Mouse (Mus musculus): ENCODE measurements around the gene Zfp950. TPM values are rescaled to one million over a fixed set of nuclear protein-coding genes. Genes with fewer than 3 reads are reported as not detected.

Gene Zfp950
- polyA plus RNA-seq, 1 experiment: 18.5 TPM

GRCm38 (mm10) chr19:61090541-61090940 lies 50.1 kb downstream of the Zfp950 start:
- Histone ChIP-seq H3K4me3 (ENCODE audit: low read depth, low read length) (no peak overlapping the region), H3K4me1 (ENCODE audit: control insufficient read depth, insufficient read depth, low read length) (no peaks in the 10 kb centered on the region), H3K9me3 (replicated peaks; ENCODE audit: control insufficient read depth, insufficient read depth, low read length, poor library complexity, severe bottlenecking) (no peaks in the 10 kb centered on the region), H3K9ac (ENCODE audit: low read depth, poor library complexity, severe bottlenecking) (no peak overlapping the region), H3K27ac (ENCODE audit: insufficient read depth, low read length) (no peak overlapping the region), H3K27me3 (ENCODE audit: control insufficient read depth, insufficient read depth, low read length, poor library complexity, severe bottlenecking) (no peaks in the 10 kb centered on the region), H3K36me3 (ENCODE audit: control insufficient read depth, insufficient read depth, low read length, poor library complexity, severe bottlenecking) (no peaks in the 10 kb centered on the region)
- no peak for TF ChIP-seq EP300 (IDR thresholded peaks at IDR 0.05; ENCODE audit: insufficient read depth, low read depth, low read length)
- no peak for TF ChIP-seq CTCF (IDR thresholded peaks at IDR 0.05; ENCODE audit: low read depth, low read length)
- no peak for TF ChIP-seq POLR2A (IDR thresholded peaks at IDR 0.05; ENCODE audit: insufficient read depth, low read length)

GRCm38 (mm10) chr19:61089001-61089400 lies 51.6 kb downstream of the Zfp950 start:
- Histone ChIP-seq H3K27ac (ENCODE audit: insufficient read depth, low read length) (no peak overlapping the region), H3K4me3 (ENCODE audit: low read depth, low read length) (no peak overlapping the region), H3K9ac (ENCODE audit: low read depth, poor library complexity, severe bottlenecking) (no peak overlapping the region), H3K36me3 (ENCODE audit: control insufficient read depth, insufficient read depth, low read length, poor library complexity, severe bottlenecking) (no peaks in the 10 kb centered on the region), H3K27me3 (ENCODE audit: control insufficient read depth, insufficient read depth, low read length, poor library complexity, severe bottlenecking) (no peaks in the 10 kb centered on the region), H3K4me1 (ENCODE audit: control insufficient read depth, insufficient read depth, low read length) (no peaks in the 10 kb centered on the region), H3K9me3 (replicated peaks; ENCODE audit: control insufficient read depth, insufficient read depth, low read length, poor library complexity, severe bottlenecking) (no peaks in the 10 kb centered on the region)
- TF ChIP-seq CTCF (IDR thresholded peaks at IDR 0.05; ENCODE audit: low read depth, low read length): no peak
- TF ChIP-seq EP300 (IDR thresholded peaks at IDR 0.05; ENCODE audit: insufficient read depth, low read depth, low read length): no peak
- TF ChIP-seq POLR2A (IDR thresholded peaks at IDR 0.05; ENCODE audit: insufficient read depth, low read length): no peak

DNA sequence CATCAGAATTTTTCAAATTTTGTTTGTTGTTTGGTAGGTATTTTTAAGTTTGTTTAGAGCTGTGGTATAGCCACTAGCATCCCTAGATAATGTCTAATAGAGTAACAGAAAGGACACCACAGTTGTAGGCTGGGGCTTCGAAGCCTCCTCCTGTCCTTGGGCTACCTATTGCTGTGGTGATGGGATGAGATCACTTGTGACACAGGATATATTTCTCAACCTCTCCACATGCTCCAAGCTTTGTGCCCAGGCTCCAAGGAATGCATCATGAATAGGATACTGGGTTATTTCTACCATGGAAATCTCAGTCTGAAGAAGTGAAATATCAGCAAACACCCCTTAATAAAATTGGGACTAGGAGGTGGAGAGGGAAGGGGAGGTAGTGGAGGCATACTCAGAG lies 52.9 kb downstream of the Zfp950 start:
- H3K27ac ChIP-seq (ENCODE audit: insufficient read depth, low read length): no peak overlapping the region
- H3K4me3 ChIP-seq (ENCODE audit: low read depth, low read length): no peak overlapping the region
- no peaks in the 10 kb centered on the region for H3K9me3 ChIP-seq (replicated peaks; ENCODE audit: control insufficient read depth, insufficient read depth, low read length, poor library complexity, severe bottlenecking)
- no peak overlapping the region for H3K9ac ChIP-seq (ENCODE audit: low read depth, poor library complexity, severe bottlenecking)
- H3K27me3 ChIP-seq (ENCODE audit: control insufficient read depth, insufficient read depth, low read length, poor library complexity, severe bottlenecking): no peaks in the 10 kb centered on the region
- H3K4me1 ChIP-seq (ENCODE audit: control insufficient read depth, insufficient read depth, low read length): no peaks in the 10 kb centered on the region
- TF ChIP-seq CTCF (IDR thresholded peaks at IDR 0.05; ENCODE audit: low read depth, low read length) (no peak), POLR2A (IDR thresholded peaks at IDR 0.05; ENCODE audit: insufficient read depth, low read length) (no peak), EP300 (IDR thresholded peaks at IDR 0.05; ENCODE audit: insufficient read depth, low read depth, low read length) (no peak)
- no peaks in the 10 kb centered on the region for H3K36me3 ChIP-seq (ENCODE audit: control insufficient read depth, insufficient read depth, low read length, poor library complexity, severe bottlenecking)

GRCm38 (mm10) chr19:61085217-61085616 lies 55.4 kb downstream of the Zfp950 start:
- H3K4me1 ChIP-seq (ENCODE audit: control insufficient read depth, insufficient read depth, low read length): no peaks in the 10 kb centered on the region
- H3K27me3 ChIP-seq (ENCODE audit: control insufficient read depth, insufficient read depth, low read length, poor library complexity, severe bottlenecking): no peaks in the 10 kb centered on the region
- no peaks in the 10 kb centered on the region for H3K36me3 ChIP-seq (ENCODE audit: control insufficient read depth, insufficient read depth, low read length, poor library complexity, severe bottlenecking)
- H3K9me3 ChIP-seq (replicated peaks; ENCODE audit: control insufficient read depth, insufficient read depth, low read length, poor library complexity, severe bottlenecking): no peaks in the 10 kb centered on the region
- no peak overlapping the region for H3K9ac ChIP-seq (ENCODE audit: low read depth, poor library complexity, severe bottlenecking)
- no peak overlapping the region for H3K4me3 ChIP-seq (ENCODE audit: low read depth, low read length)
- TF ChIP-seq CTCF (IDR thresholded peaks at IDR 0.05; ENCODE audit: low read depth, low read length) (no peak), POLR2A (IDR thresholded peaks at IDR 0.05; ENCODE audit: insufficient read depth, low read length) (no peak), EP300 (IDR thresholded peaks at IDR 0.05; ENCODE audit: insufficient read depth, low read depth, low read length) (no peak)
- no peak overlapping the region for H3K27ac ChIP-seq (ENCODE audit: insufficient read depth, low read length)

GRCm38 (mm10) chr19:61084149-61084940 lies 56.3 kb downstream of the Zfp950 start:
- Histone ChIP-seq H3K9ac (ENCODE audit: low read depth, poor library complexity, severe bottlenecking) (no peak overlapping the region), H3K4me1 (ENCODE audit: control insufficient read depth, insufficient read depth, low read length) (no peaks in the 10 kb centered on the region), H3K27ac (ENCODE audit: insufficient read depth, low read length) (no peak overlapping the region), H3K36me3 (ENCODE audit: control insufficient read depth, insufficient read depth, low read length, poor library complexity, severe bottlenecking) (no peaks in the 10 kb centered on the region), H3K27me3 (ENCODE audit: control insufficient read depth, insufficient read depth, low read length, poor library complexity, severe bottlenecking) (no peaks in the 10 kb centered on the region), H3K4me3 (ENCODE audit: low read depth, low read length) (no peak overlapping the region), H3K9me3 (replicated peaks; ENCODE audit: control insufficient read depth, insufficient read depth, low read length, poor library complexity, severe bottlenecking) (no peaks in the 10 kb centered on the region)
- TF ChIP-seq POLR2A (IDR thresholded peaks at IDR 0.05; ENCODE audit: insufficient read depth, low read length) (no peak), CTCF (IDR thresholded peaks at IDR 0.05; ENCODE audit: low read depth, low read length) (peak; percentile 94)

- TF ChIP-seq POLR2A (IDR thresholded peaks at IDR 0.05; ENCODE audit: insufficient read depth, low read length): no peak
- no peak for TF ChIP-seq CTCF (IDR thresholded peaks at IDR 0.05; ENCODE audit: low read depth, low read length)
- TF ChIP-seq EP300 (IDR thresholded peaks at IDR 0.05; ENCODE audit: insufficient read depth, low read depth, low read length): no peak
- H3K9me3 ChIP-seq (replicated peaks; ENCODE audit: control insufficient read depth, insufficient read depth, low read length, poor library complexity, severe bottlenecking): no peaks in the 10 kb centered on the region
- no peak overlapping the region for H3K4me3 ChIP-seq (ENCODE audit: low read depth, low read length)
- H3K4me1 ChIP-seq (ENCODE audit: control insufficient read depth, insufficient read depth, low read length): no peaks in the 10 kb centered on the region
- H3K27ac ChIP-seq (ENCODE audit: insufficient read depth, low read length): no peak overlapping the region
- H3K36me3 ChIP-seq (ENCODE audit: control insufficient read depth, insufficient read depth, low read length, poor library complexity, severe bottlenecking): no peaks in the 10 kb centered on the region
- H3K27me3 ChIP-seq (ENCODE audit: control insufficient read depth, insufficient read depth, low read length, poor library complexity, severe bottlenecking): no peaks in the 10 kb centered on the region
- no peak overlapping the region for H3K9ac ChIP-seq (ENCODE audit: low read depth, poor library complexity, severe bottlenecking)
Observed at GRCm38 (mm10) chr19:61083006-61083405, 57.6 kb downstream of the Zfp950 start.

Data from ES-Bruce4 (cell line).